Mouse (Mus musculus) kidney, adult 2 months (tissue): ENCODE measurements around the gene Pde4c. TPM values are rescaled to one million over a fixed set of nuclear protein-coding genes. Genes with fewer than 3 reads are reported as not detected.

Experiments used
- DNase-seq: peaks from one replicate; pipeline ENCODE4 v3.0.0; 2021
- H3K27ac ChIP-seq: fragments of 200-500 bp; 2 replicates; pipeline ENCODE4 v1.5.1; 2012; ENCODE audit warnings: low read depth, low read length, control low read depth, inconsistent platforms; ENCODE audit not compliant: insufficient read depth
- H3K27me3 ChIP-seq: fragments of 200-500 bp; replicated peaks from 2 replicates; pipeline ENCODE4 v1.6.1; 2012; ENCODE audit warnings: mild to moderate bottlenecking, moderate library complexity, low read length, inconsistent platforms; ENCODE audit not compliant: control insufficient read depth, insufficient read depth
- H3K36me3 ChIP-seq: fragments of 200-500 bp; 2 replicates; pipeline ENCODE4 v1.6.1; 2012; ENCODE audit warnings: mild to moderate bottlenecking, moderate library complexity, low read length, inconsistent platforms; ENCODE audit not compliant: control insufficient read depth, insufficient read depth
- H3K4me1 ChIP-seq: fragments of 200-500 bp; 2 replicates; pipeline ENCODE4 v1.6.1; 2011; ENCODE audit warnings: low read length; ENCODE audit not compliant: control insufficient read depth, insufficient read depth
- H3K4me3 ChIP-seq: fragments of 200-500 bp; 2 replicates; pipeline ENCODE4 v1.5.1; 2011; ENCODE audit warnings: mild to moderate bottlenecking, low read depth, low read length, control low read depth; ENCODE audit not compliant: insufficient read depth
- CTCF ChIP-seq: fragments of 200-500 bp; conservative IDR thresholded peaks from 2 replicates; pipeline ENCODE4 v1.5.1; 2011; ENCODE audit warnings: low read depth, mild to moderate bottlenecking, control low read depth, low read length, moderate library complexity, mixed read lengths; ENCODE audit not compliant: insufficient read depth, insufficient read length
- POLR2A ChIP-seq: fragments of 200-500 bp; IDR thresholded peaks from one replicate; pipeline ENCODE4 v1.6.1; 2011; ENCODE audit warnings: low read depth, low read length, control low read depth
- WGBS: fragments of 180-500 bp; shearing (Covaris S2); methylation state at CpG from one replicate; pipeline ENCODE4 v1.1.7; 2018; 5-methylcytosine and 5-hydroxymethylcytosine counted together
- polyA plus RNA-seq: library from polyadenylated mRNA; depleted of rRNA; stranded (reverse); fragments of >200 nt; gene quantifications from 2 replicates; pipeline ENCODE4 v1.2.3, GENCODE M21; 2012

Gene Pde4c
- polyA plus RNA-seq, 1 experiment, result 81.6 TPM

DNA sequence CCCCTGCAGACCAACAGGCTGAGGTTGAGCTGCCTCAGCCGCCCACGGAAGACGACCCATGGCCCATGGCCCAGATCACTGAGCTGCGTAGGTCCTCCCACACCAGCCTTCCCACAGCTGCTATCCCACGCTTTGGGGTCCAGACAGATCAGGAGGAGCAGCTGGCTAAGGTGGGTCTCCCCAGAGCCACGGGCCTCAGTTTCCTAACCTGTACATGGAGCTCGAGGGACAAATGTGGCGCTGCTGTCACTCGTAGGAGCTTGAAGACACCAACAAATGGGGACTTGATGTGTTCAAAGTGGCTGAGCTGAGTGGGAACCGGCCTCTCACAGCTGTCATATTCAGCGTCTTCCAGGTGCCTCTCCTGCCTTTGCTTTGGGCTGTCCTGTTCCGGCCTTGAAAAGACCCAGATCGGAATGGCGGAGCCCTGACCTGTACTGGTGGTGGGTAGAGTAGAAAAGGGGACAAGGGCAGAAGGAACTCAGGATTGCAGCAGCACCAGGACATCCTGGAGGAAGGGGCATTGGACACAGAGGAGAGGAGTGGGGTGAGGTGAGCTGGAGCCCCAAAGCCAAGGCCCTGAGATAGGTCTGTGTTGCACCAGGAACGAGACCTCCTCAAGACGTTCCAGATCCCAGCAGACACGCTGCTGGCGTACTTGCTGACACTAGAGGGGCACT is 23.8 kb downstream of the Pde4c start:
- no peaks in the 10 kb centered on the region for H3K27me3 ChIP-seq
- peaks cover 3% of the 10 kb centered on the region; the same call in 1 of the 2 replicates for H3K4me1 ChIP-seq
- H3K36me3 ChIP-seq, result no peaks in the 10 kb centered on the region
- WGBS, result 84% methylated on average over 18 of the region's 18 CpGs
- DNase-seq, result no peak
- no peak overlapping the region for H3K27ac ChIP-seq
- TF ChIP-seq POLR2A (no peak), CTCF (no peak)
- H3K4me3 ChIP-seq, result no peak overlapping the region

DNA sequence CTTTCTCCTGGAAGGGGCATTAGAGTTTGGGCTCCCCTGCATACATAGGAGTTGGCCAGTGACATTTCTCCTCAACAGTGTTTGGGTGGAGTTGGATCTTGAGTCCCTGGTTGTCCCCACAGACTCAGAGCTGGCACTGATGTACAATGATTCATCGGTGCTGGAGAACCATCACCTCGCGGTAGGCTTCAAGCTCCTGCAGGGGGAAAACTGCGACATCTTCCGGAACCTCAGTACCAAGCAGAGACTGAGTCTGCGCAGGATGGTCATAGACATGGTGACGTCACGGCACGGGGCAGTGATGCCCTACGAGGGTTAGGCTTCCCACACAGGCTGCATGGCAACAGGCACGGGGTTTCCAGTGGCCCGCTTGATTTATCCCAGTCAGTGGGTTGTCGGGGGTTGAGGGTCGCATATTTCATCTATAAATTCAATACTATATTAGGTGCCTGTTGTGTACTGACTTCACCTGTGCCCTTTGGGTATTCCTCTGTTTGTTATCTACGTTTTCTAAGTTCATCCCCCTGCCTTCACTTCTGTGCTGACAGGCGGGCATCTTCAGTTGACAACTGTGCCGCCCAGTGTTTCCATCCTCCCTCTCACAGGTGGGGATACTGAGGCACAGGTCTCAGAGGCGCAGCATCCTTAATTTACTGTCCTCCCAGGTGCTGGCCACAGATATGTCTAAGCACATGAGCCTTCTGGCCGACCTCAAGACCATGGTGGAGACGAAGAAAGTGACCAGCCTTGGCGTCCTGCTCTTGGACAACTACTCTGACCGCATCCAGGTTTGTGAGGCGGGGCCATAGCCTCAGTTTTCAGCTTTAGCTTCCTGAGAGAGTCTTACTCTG is 25.0 kb downstream of the Pde4c start:
- no peaks in the 10 kb centered on the region for H3K27me3 ChIP-seq
- H3K4me1 ChIP-seq, result peaks cover 5% of the 10 kb centered on the region; the same call in 1 of the 2 replicates
- no peak for DNase-seq
- WGBS, result 92% methylated on average over 23 of the region's 23 CpGs
- H3K4me3 ChIP-seq, result no peak overlapping the region
- no peaks in the 10 kb centered on the region for H3K36me3 ChIP-seq
- no peak overlapping the region for H3K27ac ChIP-seq
- TF ChIP-seq CTCF, result no peak
- no peak for TF ChIP-seq POLR2A

DNA sequence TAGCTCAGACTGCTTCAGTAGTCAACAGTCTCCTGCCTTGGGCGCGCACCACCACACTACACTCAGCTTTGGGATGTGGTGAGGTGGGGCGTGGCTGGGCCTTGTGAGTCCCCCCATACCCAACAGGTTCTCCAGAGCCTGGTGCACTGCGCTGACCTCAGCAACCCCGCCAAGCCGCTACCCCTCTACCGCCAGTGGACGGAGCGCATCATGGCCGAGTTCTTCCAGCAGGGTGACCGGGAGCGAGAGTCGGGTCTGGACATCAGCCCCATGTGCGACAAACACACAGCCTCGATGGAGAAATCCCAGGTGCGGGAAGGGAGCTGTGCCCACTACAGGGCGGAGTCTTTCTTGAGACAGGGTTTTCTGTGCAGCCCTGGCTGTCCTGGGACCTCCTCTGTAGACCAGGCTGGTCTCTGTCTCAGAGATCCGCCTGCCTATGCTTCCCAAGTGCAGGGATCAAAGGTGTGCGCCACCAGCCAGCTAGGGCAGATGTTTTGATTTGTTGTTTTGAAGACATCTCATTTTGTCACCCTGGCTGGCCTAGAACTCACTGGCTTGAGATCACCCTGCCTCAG is 25.7 kb downstream of the Pde4c start:
- TF ChIP-seq CTCF, result no peak
- no peak for TF ChIP-seq POLR2A
- Histone ChIP-seq H3K4me3 (no peak overlapping the region), H3K4me1 (peaks cover 5% of the 10 kb centered on the region; the same call in 1 of the 2 replicates), H3K36me3 (no peaks in the 10 kb centered on the region), H3K27ac (no peak overlapping the region), H3K27me3 (no peaks in the 10 kb centered on the region)
- WGBS, result 89% methylated on average over 19 of the region's 19 CpGs
- no peak for DNase-seq

DNA sequence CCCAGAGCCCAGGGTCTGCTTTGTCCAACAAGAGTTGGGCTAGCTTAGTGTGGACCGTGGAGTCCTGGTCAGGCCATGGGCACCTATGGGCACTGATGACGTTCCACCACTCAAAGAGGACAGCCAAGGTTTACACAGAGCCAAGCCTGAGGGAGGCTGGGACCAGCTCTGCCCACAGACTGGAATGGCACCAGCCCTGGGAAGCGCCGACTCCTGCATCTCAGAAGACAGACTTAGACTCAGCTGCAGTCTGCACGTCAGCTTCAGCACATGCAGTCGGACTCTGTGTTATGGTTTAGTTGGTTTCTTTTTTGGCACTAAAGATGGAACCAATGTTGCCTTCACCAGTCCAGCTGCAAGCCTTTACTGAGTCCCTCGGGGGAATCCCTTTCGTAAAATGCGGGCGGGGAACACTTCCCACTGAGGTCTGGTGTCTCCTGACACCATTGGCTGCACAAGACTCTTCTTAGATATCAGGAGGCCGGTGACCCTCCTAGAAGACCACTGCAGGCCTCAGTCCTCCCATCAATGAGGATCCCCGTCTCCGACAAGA is 26.7 kb downstream of the Pde4c start:
- 85% methylated on average over 13 of the region's 13 CpGs for WGBS
- DNase-seq, result no peak
- peaks cover 7% of the 10 kb centered on the region; the same call in 1 of the 2 replicates for H3K4me1 ChIP-seq
- no peaks in the 10 kb centered on the region for H3K36me3 ChIP-seq
- TF ChIP-seq POLR2A (no peak), CTCF (no peak)
- H3K4me3 ChIP-seq, result no peak overlapping the region
- no peak overlapping the region for H3K27ac ChIP-seq
- no peaks in the 10 kb centered on the region for H3K27me3 ChIP-seq

DNA sequence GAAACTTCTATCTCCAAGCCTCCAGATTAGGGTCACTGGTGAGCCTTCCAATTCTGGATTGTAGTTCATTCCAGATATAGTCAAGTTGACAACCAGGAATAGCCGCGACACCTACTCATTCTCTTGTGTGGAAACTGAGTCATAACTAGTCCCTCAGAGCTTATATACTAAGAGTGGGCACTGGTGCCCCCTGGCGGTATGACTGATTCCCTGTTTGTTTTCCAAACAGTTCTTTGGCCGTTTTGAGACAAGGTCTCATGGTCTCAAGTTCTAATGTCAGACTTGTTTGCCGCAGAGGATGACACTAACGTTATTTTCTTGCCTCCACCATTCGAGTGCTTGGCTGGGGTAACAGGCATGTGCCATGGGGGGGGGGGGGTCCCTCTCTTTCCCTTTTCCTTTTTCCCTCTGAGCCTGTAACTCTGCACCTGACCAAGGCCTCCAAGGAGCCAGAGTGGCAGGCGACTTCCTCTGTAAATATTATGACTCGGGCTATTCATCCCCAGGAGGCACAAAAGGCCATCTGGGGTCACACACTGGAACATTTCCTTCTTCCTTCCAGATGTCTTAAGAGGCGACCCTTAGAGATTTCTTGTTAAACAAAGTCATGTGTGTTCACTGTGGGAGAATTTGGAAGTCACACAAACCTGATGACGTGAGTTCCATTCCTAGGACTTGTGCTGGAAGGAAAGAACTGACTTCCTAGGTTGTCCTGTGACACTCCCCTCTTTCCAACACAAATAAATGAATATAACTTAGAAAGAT is 28.7 kb downstream of the Pde4c start:
- peaks cover 8% of the 10 kb centered on the region; the same call in 1 of the 2 replicates for H3K4me1 ChIP-seq
- H3K27me3 ChIP-seq, result no peaks in the 10 kb centered on the region
- WGBS, result 16% methylated on average over 11 of the region's 11 CpGs
- no peak overlapping the region for H3K4me3 ChIP-seq
- H3K36me3 ChIP-seq, result no peaks in the 10 kb centered on the region
- peak; percentile 92 for DNase-seq
- TF ChIP-seq CTCF (peak; percentile 68), POLR2A (no peak)
- peak overlapping the region; percentile 98 for H3K27ac ChIP-seq

DNA sequence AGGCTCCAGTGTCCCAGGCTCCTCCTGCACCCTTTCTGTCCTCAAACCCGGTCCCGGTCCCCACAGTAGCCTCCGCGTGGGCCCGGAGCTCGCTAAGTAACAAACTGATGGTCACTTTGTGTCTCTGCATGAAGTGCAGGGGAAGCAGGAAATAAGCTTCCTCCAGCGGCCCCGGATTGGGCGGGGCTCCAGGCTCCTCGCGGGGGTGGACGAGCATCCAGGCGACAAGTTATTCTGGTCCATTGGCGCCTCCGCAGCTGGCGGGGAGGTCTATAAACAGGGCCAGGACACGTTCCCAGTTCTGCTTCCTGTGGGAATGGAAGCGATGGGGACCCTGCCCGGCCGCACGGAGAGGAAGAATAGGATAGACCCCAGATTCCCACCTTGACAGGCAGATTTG is 29.6 kb downstream of the Pde4c start:
- H3K4me3 ChIP-seq, result peak overlapping the region; percentile 15
- 8% methylated on average over 21 of the region's 21 CpGs for WGBS
- no peaks in the 10 kb centered on the region for H3K36me3 ChIP-seq
- peaks cover 8% of the 10 kb centered on the region; the same call in 1 of the 2 replicates for H3K4me1 ChIP-seq
- peak; percentile 92 for DNase-seq
- no peak for TF ChIP-seq CTCF
- TF ChIP-seq POLR2A, result peak; percentile 4
- peak overlapping the region; percentile 98 for H3K27ac ChIP-seq
- H3K27me3 ChIP-seq, result no peaks in the 10 kb centered on the region
